Mouse (Mus musculus): ENCODE results near the gene Cblb. TPM values are rescaled to one million over a fixed set of nuclear protein-coding genes. Genes with fewer than 3 reads are reported as not detected.

Cblb gene
- total and polyA plus RNA-seq, 2 experiments = 2.5 to 6.9 TPM

DNA sequence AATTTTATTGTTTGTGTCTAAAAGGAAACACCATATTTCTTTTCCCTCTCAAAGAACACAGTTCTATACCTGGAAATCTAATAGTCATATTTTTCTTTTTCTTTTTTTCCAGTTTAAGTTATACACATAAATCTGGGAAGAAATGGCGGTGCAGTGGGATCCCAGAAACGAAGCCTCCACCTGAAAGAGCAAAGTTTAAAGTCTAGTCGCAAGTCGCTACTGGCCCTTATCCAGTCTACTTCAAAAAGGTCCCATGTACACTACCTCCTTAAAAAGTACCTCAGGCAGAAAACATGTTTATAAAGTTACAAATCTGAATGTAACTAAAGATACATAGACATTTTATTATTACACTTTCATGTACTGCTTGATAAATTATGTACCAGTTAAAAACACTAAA lies 219.2 kb downstream of the Cblb start:
- Histone ChIP-seq H3K27me3 (ENCODE audit: control insufficient read depth, insufficient read depth, low read length) (no peaks in the 10 kb centered on the region), H3K9ac (ENCODE audit: low read depth, low read length) (no peak overlapping the region), H3K4me1 (ENCODE audit: control insufficient read depth, insufficient read depth, low read length) (peaks cover 9% of the 10 kb centered on the region), H3K4me3 (ENCODE audit: insufficient read depth, low read depth, low read length) (no peak overlapping the region), H3K36me3 (ENCODE audit: control insufficient read depth, insufficient read depth, low read length) (peaks cover 4% of the 10 kb centered on the region; the same call in 1 of the 2 replicates), H3K27ac (replicated peaks; ENCODE audit: insufficient read depth, low read depth, low read length) (no peak overlapping the region; the same call in 1 of the 2 replicates), H3K79me2 (ENCODE audit: control insufficient read depth, insufficient read depth, low read length) (no peaks in the 10 kb centered on the region)
- DNase-seq (ENCODE audit: extremely low read depth, low read depth, low spot score) = peak; percentile 79
- TF ChIP-seq CTCF (IDR thresholded peaks at IDR 0.05; ENCODE audit: low read depth, low read length) = no peak
- WGBS = 23% methylated on average over 4 of the region's 4 CpGs

DNA sequence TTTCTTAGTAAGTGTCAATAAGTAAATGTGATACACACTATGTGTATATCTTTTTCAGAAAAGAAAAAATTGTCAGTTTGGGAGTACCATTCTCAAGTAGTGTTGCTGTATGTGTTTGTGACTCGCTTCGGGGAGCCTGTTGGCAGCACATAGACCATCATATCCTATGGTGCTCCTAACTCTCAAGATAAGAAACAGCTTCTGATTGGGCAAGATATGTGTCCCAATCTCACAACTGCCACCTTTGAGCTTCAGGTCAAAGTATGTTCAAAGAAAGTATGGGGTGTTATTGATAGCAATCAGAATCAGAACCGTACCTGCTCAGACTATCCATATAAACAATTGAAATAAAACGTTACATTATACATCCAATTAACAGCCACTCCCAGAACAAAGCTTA lies 219.9 kb downstream of the Cblb start:
- 26% methylated on average over 4 of the region's 4 CpGs for WGBS
- peaks cover 4% of the 10 kb centered on the region; the same call in 1 of the 2 replicates for H3K36me3 ChIP-seq (ENCODE audit: control insufficient read depth, insufficient read depth, low read length)
- no peaks in the 10 kb centered on the region for H3K27me3 ChIP-seq (ENCODE audit: control insufficient read depth, insufficient read depth, low read length)
- H3K9ac ChIP-seq (ENCODE audit: low read depth, low read length) = no peak overlapping the region
- peak; percentile 82 for DNase-seq (ENCODE audit: extremely low read depth, low read depth, low spot score)
- H3K4me3 ChIP-seq (ENCODE audit: insufficient read depth, low read depth, low read length) = no peak overlapping the region
- TF ChIP-seq CTCF (IDR thresholded peaks at IDR 0.05; ENCODE audit: low read depth, low read length) (no peak), POLR2A (IDR thresholded peaks at IDR 0.05; ENCODE audit: extremely low read depth, insufficient read depth, low read length) (no peak)
- H3K79me2 ChIP-seq (ENCODE audit: control insufficient read depth, insufficient read depth, low read length) = no peaks in the 10 kb centered on the region
- H3K4me1 ChIP-seq (ENCODE audit: control insufficient read depth, insufficient read depth, low read length) = peaks cover 9% of the 10 kb centered on the region
- no peak overlapping the region for H3K27ac ChIP-seq (replicated peaks; ENCODE audit: insufficient read depth, low read depth, low read length)
